ENCODE assay signal across 8 mouse cellular contexts in genomic region chr3:65527196-65527595, GRCm38 (mm10). TPM values are rescaled to one million over a fixed set of nuclear protein-coding genes. Genes with fewer than 3 reads are reported as not detected.
DNase-seq lines count a peak whose midpoint lies in the region; ATAC-seq lines count a peak whose summit lies in the region.

No protein-coding gene starts in this region.

- no peak for ATAC-seq in heart, embryonic 16.5 days (replicated peaks; ENCODE audit: extremely low read depth, insufficient read depth, low FRiP score)
- ATAC-seq in embryonic facial prominence, embryonic 11.5 days (replicated peaks; ENCODE audit: insufficient number of reproducible peaks, low FRiP score, low TSS enrichment, low read depth): no peak
- ATAC-seq in midbrain, embryonic 14.5 days (ENCODE audit: low FRiP score, low TSS enrichment): no peak

- peak overlapping the region; percentile 98 for H3K27ac ChIP-seq in heart, embryonic 16.5 days (ENCODE audit: low read length)
- H3K27ac ChIP-seq in embryonic facial prominence, embryonic 11.5 days (replicated peaks; ENCODE audit: low read depth, low read length): no peak overlapping the region; the same call in 1 of the 2 replicates
- peak overlapping the region; percentile 99 for H3K27ac ChIP-seq in midbrain, embryonic 14.5 days (replicated peaks; ENCODE audit: low read depth, low read length)

- H3K27me3 ChIP-seq in heart, embryonic 16.5 days (ENCODE audit: control insufficient read depth, insufficient read depth, low read length): no peaks in the 10 kb centered on the region
- no peaks in the 10 kb centered on the region for H3K27me3 ChIP-seq in embryonic facial prominence, embryonic 11.5 days (ENCODE audit: control insufficient read depth, insufficient read depth, low read length)
- H3K27me3 ChIP-seq in midbrain, embryonic 14.5 days (ENCODE audit: control insufficient read depth, insufficient read depth, low read length): no peaks in the 10 kb centered on the region

- H3K4me3 ChIP-seq in heart, embryonic 16.5 days (ENCODE audit: low read length): peak overlapping the region; percentile 97
- peak overlapping the region; percentile 73 for H3K4me3 ChIP-seq in embryonic facial prominence, embryonic 11.5 days (ENCODE audit: low read depth, low read length)
- H3K4me3 ChIP-seq in midbrain, embryonic 14.5 days (replicated peaks; ENCODE audit: low read depth, low read length): peak overlapping the region; percentile 90

- H3K4me2 ChIP-seq in heart, embryonic 16.5 days (ENCODE audit: low read depth, low read length): peak overlapping the region; percentile 84
- peak overlapping the region; percentile 36; the same call in 1 of the 2 replicates for H3K4me2 ChIP-seq in embryonic facial prominence, embryonic 11.5 days (ENCODE audit: low read depth, low read length)
- H3K4me2 ChIP-seq in midbrain, embryonic 14.5 days (ENCODE audit: low read length): peak overlapping the region; percentile 80

- H3K36me3 ChIP-seq in heart, embryonic 16.5 days (ENCODE audit: control insufficient read depth, insufficient read depth): peaks cover 4% of the 10 kb centered on the region; the same call in 1 of the 2 replicates
- no peaks in the 10 kb centered on the region for H3K36me3 ChIP-seq in embryonic facial prominence, embryonic 11.5 days (replicated peaks; ENCODE audit: control insufficient read depth, insufficient read depth, low read depth, low read length)
- 0 out of 2 replicates have a peak, but pooled peaks cover 4% of the 10 kb centered on the region for H3K36me3 ChIP-seq in midbrain, embryonic 14.5 days (ENCODE audit: control insufficient read depth, insufficient read depth, low read length)

- intact Hi-C loops in heart, postnatal 36 days (cut with DNase I): loop anchor here (5.0 kb wide), 2 partner anchors 85 to 445 kb away; no protein-coding TSS in a partner anchor

- peak overlapping the region; percentile 89 for H3K9ac ChIP-seq in heart, embryonic 16.5 days (ENCODE audit: low read length)
- peak overlapping the region; percentile 89 for H3K9ac ChIP-seq in embryonic facial prominence, embryonic 11.5 days (replicated peaks; ENCODE audit: low read length)
- H3K9ac ChIP-seq in midbrain, embryonic 14.5 days (replicated peaks; ENCODE audit: low read length): peak overlapping the region; percentile 90

- H3K4me1 ChIP-seq in heart, embryonic 16.5 days (ENCODE audit: control insufficient read depth, insufficient read depth, low read length): peaks cover 2% of the 10 kb centered on the region; the same call in 1 of the 2 replicates
- no peaks in the 10 kb centered on the region for H3K4me1 ChIP-seq in embryonic facial prominence, embryonic 11.5 days (ENCODE audit: control insufficient read depth, insufficient read depth, low read length)
- peaks cover 3% of the 10 kb centered on the region; the same call in 1 of the 2 replicates for H3K4me1 ChIP-seq in midbrain, embryonic 14.5 days (ENCODE audit: control insufficient read depth, insufficient read depth, low read length)

- 21% methylated on average over 3 of the region's 3 CpGs for WGBS in heart, embryonic 16.5 days
- 21% methylated on average over 3 of the region's 3 CpGs for WGBS in embryonic facial prominence, embryonic 11.5 days
- WGBS in midbrain, embryonic 14.5 days: 24% methylated on average over 3 of the region's 3 CpGs

- DNase-seq in heart, postnatal 36 days: no peak
- DNase-seq in embryonic facial prominence, embryonic 11.5 days (ENCODE audit: low spot score): no peak
- peak; percentile 77 for DNase-seq in kidney, adult 9 months
- peak; percentile 28 for DNase-seq in midbrain, embryonic 14.5 days
- no peak for DNase-seq in gastrocnemius, postnatal 25 days
- no peak for DNase-seq in cerebellum, adult 11-12 months
- DNase-seq in thymus, adult 18-20 months: no peak

- H3K9me3 ChIP-seq in heart, embryonic 16.5 days (replicated peaks; ENCODE audit: control insufficient read depth, low read length): no peaks in the 10 kb centered on the region
- no peaks in the 10 kb centered on the region for H3K9me3 ChIP-seq in embryonic facial prominence, embryonic 11.5 days (replicated peaks; ENCODE audit: control insufficient read depth, low read length)
- no peaks in the 10 kb centered on the region for H3K9me3 ChIP-seq in midbrain, embryonic 14.5 days (ENCODE audit: control insufficient read depth, low read length)

RNA-seq across cellular contexts. Expression of gene Tiparp, which starts 1.0 kb away (rescaled TPM):
- polyA plus RNA-seq in heart, embryonic 16.5 days (2015; fragmentation: Nextera tagmentation; extraction: Ambion mirVana): 23.2 and 24.3 TPM in 2 replicates
- 10 to 100 TPM; 11.7 TPM for total RNA-seq in heart, postnatal 36 days (2021)
- 37.9 and 39.7 TPM in 2 replicates for polyA plus RNA-seq in embryonic facial prominence, embryonic 11.5 days (2014; fragmentation: Nextera tagmentation; extraction: Ambion mirVana)
- 23.2 and 31.8 TPM in 2 replicates for polyA plus RNA-seq in midbrain, embryonic 14.5 days (2014; fragmentation: Nextera tagmentation; extraction: Ambion mirVana)
- total RNA-seq in gastrocnemius, postnatal 25 days (2021): 1 to 10 TPM; 8.4 to 9.7 TPM

Comparison
In these comparisons a context has a peak if more than half of its experiments do, and no peak if none do; other contexts are left out.
1. DNase-seq: peak in kidney, adult 9 months (single experiment) and midbrain, embryonic 14.5 days (single experiment); none in heart, postnatal 36 days (0 of 2), embryonic facial prominence, embryonic 11.5 days (single experiment), gastrocnemius, postnatal 25 days (single experiment), cerebellum, adult 11-12 months (single experiment) and thymus, adult 18-20 months (0 of 2).
2. Peak in every context shown above with its lines, with median percentiles within 50 percentile points of each other: H3K4me2 ChIP-seq, H3K4me3 ChIP-seq and H3K9ac ChIP-seq.